Mouse (Mus musculus) CH12.LX (cell line): ENCODE data around the gene Racgap1. TPM values are rescaled to one million over a fixed set of nuclear protein-coding genes. Genes with fewer than 3 reads are reported as not detected.

Experiments used
- DNase-seq: peaks from one replicate; pipeline ENCODE4 v3.0.0-alpha.2; 2013; ENCODE audit errors: extremely low read depth
- H3K27ac ChIP-seq: 2 replicates; pipeline ENCODE4 v1.5.1; 2012; ENCODE audit warnings: low read depth, mild to moderate bottlenecking, control low read depth, moderate library complexity; ENCODE audit not compliant: insufficient read depth
- H3K27me3 ChIP-seq: replicated peaks from 2 replicates; pipeline ENCODE3; 2012; ENCODE audit warnings: inconsistent platforms
- H3K36me3 ChIP-seq, 2 experiments: replicated peaks in 1 of 2; 2 replicates each; pipeline versions ENCODE3 to v1.6.1; 2012; ENCODE audit warnings: inconsistent platforms in 1 of 2, low read length in 1 of 2, mild to moderate bottlenecking in 1 of 2, mixed read lengths in 1 of 2, moderate library complexity in 1 of 2; ENCODE audit not compliant: control insufficient read depth in 1 of 2, insufficient read depth in 1 of 2
- H3K4me1 ChIP-seq, 2 experiments: 2 replicates each; pipeline ENCODE4 v1.6.1; 2012; ENCODE audit warnings: inconsistent platforms in 1 of 2, moderate library complexity in 1 of 2; ENCODE audit not compliant: insufficient read depth in 2 of 2, control insufficient read depth in 1 of 2
- H3K4me2 ChIP-seq: 2 replicates; pipeline ENCODE4 v1.6.1; 2012; ENCODE audit warnings: low read depth, mild to moderate bottlenecking, control low read depth; ENCODE audit not compliant: poor library complexity, insufficient read depth, severe bottlenecking
- H3K4me3 ChIP-seq, 3 experiments: fragments of 150-350 bp in 1 of 3; sonication (generic) in 1 of 3; replicated peaks in 1 of 3; 2 replicates each; pipeline versions ENCODE3 to v1.5.1; 2011 to 2012; ENCODE audit warnings: low read depth in 2 of 3, low read length in 2 of 3, mild to moderate bottlenecking in 2 of 3, moderate library complexity in 2 of 3, control low read depth in 1 of 3, improper control_type of control experiment in 1 of 3, inconsistent platforms in 1 of 3, mixed read lengths in 1 of 3; ENCODE audit not compliant: poor library complexity in 1 of 3
- H3K79me2 ChIP-seq: replicated peaks from 2 replicates; pipeline ENCODE4 v1.6.1; 2012; ENCODE audit warnings: mild to moderate bottlenecking, moderate library complexity; ENCODE audit not compliant: control insufficient read depth, poor library complexity, insufficient read depth, severe bottlenecking; ENCODE audit errors: extremely low read depth
- H3K9ac ChIP-seq: 2 replicates; pipeline ENCODE4 v1.6.1; 2012; ENCODE audit warnings: low read depth, mild to moderate bottlenecking, control low read depth, moderate library complexity; ENCODE audit not compliant: insufficient read depth
- H3K9me3 ChIP-seq: replicated peaks from 2 replicates; pipeline ENCODE3; 2012; ENCODE audit warnings: low read length, inconsistent platforms, mixed read lengths
- CHD1 ChIP-seq: IDR thresholded peaks from 2 replicates; pipeline ENCODE4 v1.6.1; 2012; ENCODE audit warnings: low read depth, low read length, improper control_type of control experiment, inconsistent platforms
- CTCF ChIP-seq, 2 experiments: IDR thresholded peaks in 1 of 2; conservative IDR thresholded peaks in 1 of 2; 2 replicates each; pipeline ENCODE4 v1.5.1; 2011 to 2012; ENCODE audit warnings: low read depth in 2 of 2, low read length in 2 of 2, improper control_type of control experiment in 1 of 2, inconsistent platforms in 1 of 2, mild to moderate bottlenecking in 1 of 2, moderate library complexity in 1 of 2
- ELF1 ChIP-seq: IDR thresholded peaks from 2 replicates; pipeline ENCODE4 v1.6.1; 2014; ENCODE audit warnings: low read depth, mild to moderate bottlenecking, inconsistent platforms, low read length, improper control_type of control experiment
- EP300 ChIP-seq: IDR thresholded peaks from 2 replicates; pipeline ENCODE4 v1.6.1; 2011; ENCODE audit warnings: low read length, improper control_type of control experiment
- ETS1 ChIP-seq: conservative IDR thresholded peaks from 2 replicates; pipeline ENCODE4 v1.6.1; 2012; ENCODE audit warnings: low read depth, mild to moderate bottlenecking, inconsistent platforms, low read length, improper control_type of control experiment, moderate library complexity
- GABPA ChIP-seq: IDR thresholded peaks from 2 replicates; pipeline ENCODE4 v1.6.1; 2012; ENCODE audit warnings: low read depth, low read length, improper control_type of control experiment, inconsistent platforms; ENCODE audit not compliant: insufficient replicate concordance
- JUND ChIP-seq: conservative IDR thresholded peaks from 2 replicates; pipeline ENCODE4 v1.6.1; 2011; ENCODE audit warnings: low read depth, low read length, improper control_type of control experiment
- KAT2A ChIP-seq: IDR thresholded peaks from 2 replicates; pipeline ENCODE4 v1.6.1; 2012; ENCODE audit warnings: low read length, improper control_type of control experiment, inconsistent platforms; ENCODE audit not compliant: insufficient replicate concordance
- MAFK ChIP-seq: IDR thresholded peaks from 2 replicates; pipeline ENCODE4 v1.6.1; 2011; ENCODE audit warnings: low read length, improper control_type of control experiment; ENCODE audit not compliant: insufficient replicate concordance
- MEF2A ChIP-seq: IDR thresholded peaks from 2 replicates; pipeline ENCODE4 v1.6.1; 2014; ENCODE audit warnings: low read depth, mild to moderate bottlenecking, inconsistent platforms, low read length, improper control_type of control experiment, borderline replicate concordance
- MYC ChIP-seq: IDR thresholded peaks from 2 replicates; pipeline ENCODE4 v1.6.1; 2011; ENCODE audit warnings: low read depth, mild to moderate bottlenecking, improper control_type of control experiment, low read length
- NELFE ChIP-seq: IDR thresholded peaks from 2 replicates; pipeline ENCODE4 v1.6.1; 2011; ENCODE audit warnings: low read depth, low read length, improper control_type of control experiment
- POLR2AphosphoS2 ChIP-seq: IDR thresholded peaks from 2 replicates; pipeline ENCODE4 v1.6.1; 2011; ENCODE audit warnings: low read depth, low read length, improper control_type of control experiment
- RCOR1 ChIP-seq: conservative IDR thresholded peaks from 2 replicates; pipeline ENCODE4 v1.6.1; 2012; ENCODE audit warnings: low read depth, mild to moderate bottlenecking, inconsistent platforms, low read length, improper control_type of control experiment
- SMC3 ChIP-seq: IDR thresholded peaks from 2 replicates; pipeline ENCODE4 v1.6.1; 2011; ENCODE audit warnings: low read depth, low read length, improper control_type of control experiment
- TCF12 ChIP-seq: IDR thresholded peaks from 2 replicates; pipeline ENCODE4 v1.6.1; 2014; ENCODE audit warnings: low read depth, mild to moderate bottlenecking, inconsistent platforms, low read length, improper control_type of control experiment
- UBTF ChIP-seq: IDR thresholded peaks from 2 replicates; pipeline ENCODE4 v1.6.1; 2012; ENCODE audit warnings: low read depth, mild to moderate bottlenecking, inconsistent platforms, low read length, improper control_type of control experiment, moderate library complexity
- USF1 ChIP-seq: IDR thresholded peaks from 2 replicates; pipeline ENCODE4 v1.6.1; 2014; ENCODE audit warnings: low read depth, mild to moderate bottlenecking, inconsistent platforms, low read length, improper control_type of control experiment
- USF2 ChIP-seq: conservative IDR thresholded peaks from 2 replicates; pipeline ENCODE4 v1.6.1; 2011; ENCODE audit warnings: low read depth, low read length, improper control_type of control experiment
- ZKSCAN1 ChIP-seq: IDR thresholded peaks from 2 replicates; pipeline ENCODE4 v1.6.1; 2012; ENCODE audit warnings: low read depth, inconsistent platforms, low read length, improper control_type of control experiment, borderline replicate concordance
- ZNF384 ChIP-seq: IDR thresholded peaks from 2 replicates; pipeline ENCODE4 v1.6.1; 2012; ENCODE audit warnings: low read depth, low read length, improper control_type of control experiment, inconsistent platforms
- dilution Hi-C: fragments of 300-500 bp; cut with MboI; formaldehyde crosslinking; loops from 2 replicates; pipeline ENCODE4 v1.14.3; 2020; ENCODE audit warnings: low sequenced_read_pairs; ENCODE audit not compliant: extremely low pct_unique_long_range_greater_than_20kb, extremely low pct_ligation_motif_present
- in situ Hi-C: fragments of 300-500 bp; cut with MboI; formaldehyde crosslinking; loops from 3 replicates; pipeline ENCODE4 v1.14.3; 2019; ENCODE audit warnings: low sequenced_read_pairs, low pct_ligation_motif_present, low pct_unique_long_range_greater_than_20kb, mixed read lengths
- polyA plus RNA-seq: library from polyadenylated mRNA; unstranded; fragments of >175 nt; gene quantifications from 2 replicates; pipeline ENCODE4 v1.2.1, GENCODE M21; 2012; ENCODE audit warnings: low read depth; ENCODE audit not compliant: insufficient read length
- total RNA-seq, 2 experiments: library from RNA; depleted of rRNA; stranded (reverse); fragments of 300-350 nt in 1 of 2; fragments of >200 nt in 1 of 2; gene quantifications; 2 replicates each; pipeline ENCODE4 v1.2.3; 2012 to 2014

Racgap1 gene
- total and polyA plus RNA-seq, 3 experiments: 97.9 to 131 (median 130) TPM

GRCm38 (mm10) chr15:99679008-99679407, 27.6 kb upstream of the Racgap1 start:
- in situ Hi-C loops (no loop called here), dilution Hi-C loops (no loop called here)
- H3K4me2 ChIP-seq: no peak overlapping the region
- H3K4me3 ChIP-seq: no peak overlapping the region
- peaks cover 68% of the 10 kb centered on the region for H3K27me3 ChIP-seq
- no peak overlapping the region for H3K9ac ChIP-seq
- H3K9me3 ChIP-seq: peaks cover 3% of the 10 kb centered on the region
- TF ChIP-seq ZNF384 (no peak), ELF1 (no peak), POLR2AphosphoS2 (no peak), JUND (no peak), MAFK (no peak), RCOR1 (no peak), MEF2A (no peak), ZKSCAN1 (no peak), CHD1 (no peak), USF2 (no peak), ETS1 (no peak), TCF12 (no peak), KAT2A (no peak), USF1 (no peak), GABPA (no peak), EP300 (no peak)
- H3K27ac ChIP-seq: no peak overlapping the region
- H3K4me1 ChIP-seq: no peaks in the 10 kb centered on the region
- H3K79me2 ChIP-seq: no peaks in the 10 kb centered on the region
- no peaks in the 10 kb centered on the region for H3K36me3 ChIP-seq
- no peak for DNase-seq

GRCm38 (mm10) chr15:99678063-99678800, 26.8 kb upstream of the Racgap1 start:
- Histone ChIP-seq H3K4me2 (no peak overlapping the region), H3K4me1 (no peaks in the 10 kb centered on the region), H3K4me3 (no peak overlapping the region), H3K36me3 (no peaks in the 10 kb centered on the region), H3K9me3 (peaks cover 3% of the 10 kb centered on the region), H3K79me2 (no peaks in the 10 kb centered on the region), H3K27ac (no peak overlapping the region), H3K27me3 (peaks cover 73% of the 10 kb centered on the region), H3K9ac (no peak overlapping the region)
- dilution Hi-C loops: no loop called here
- in situ Hi-C loops: no loop called here
- TF ChIP-seq MYC (no peak), MEF2A (no peak), NELFE (no peak), POLR2AphosphoS2 (no peak), SMC3 (peak; percentile 28; the same call in 1 of the 2 replicates), ELF1 (no peak), UBTF (no peak), ETS1 (no peak), USF1 (no peak), CTCF (conservative IDR thresholded peaks at IDR 0.05 in 1 of 2, IDR thresholded peaks at IDR 0.05 in 1 of 2; ENCODE audit: low read depth in 2 of 2, low read length in 2 of 2) (peak; percentile 50 to 69; a peak in 3 of 4 replicates)
- DNase-seq: peak; percentile 53
